Mouse (Mus musculus) retina, postnatal 1 day (tissue): ENCODE measurements around the gene Chst5.
"Not testable (repeated sequence)": the region's sequence is repeated elsewhere in the genome, so short reads cannot be mapped to it uniquely, and the experiment has no call there.

ENCODE experiments used
- DNase-seq: peaks from one replicate; pipeline ENCODE4 v3.0.0-alpha.2; 2012

The Chst5 gene

DNA sequence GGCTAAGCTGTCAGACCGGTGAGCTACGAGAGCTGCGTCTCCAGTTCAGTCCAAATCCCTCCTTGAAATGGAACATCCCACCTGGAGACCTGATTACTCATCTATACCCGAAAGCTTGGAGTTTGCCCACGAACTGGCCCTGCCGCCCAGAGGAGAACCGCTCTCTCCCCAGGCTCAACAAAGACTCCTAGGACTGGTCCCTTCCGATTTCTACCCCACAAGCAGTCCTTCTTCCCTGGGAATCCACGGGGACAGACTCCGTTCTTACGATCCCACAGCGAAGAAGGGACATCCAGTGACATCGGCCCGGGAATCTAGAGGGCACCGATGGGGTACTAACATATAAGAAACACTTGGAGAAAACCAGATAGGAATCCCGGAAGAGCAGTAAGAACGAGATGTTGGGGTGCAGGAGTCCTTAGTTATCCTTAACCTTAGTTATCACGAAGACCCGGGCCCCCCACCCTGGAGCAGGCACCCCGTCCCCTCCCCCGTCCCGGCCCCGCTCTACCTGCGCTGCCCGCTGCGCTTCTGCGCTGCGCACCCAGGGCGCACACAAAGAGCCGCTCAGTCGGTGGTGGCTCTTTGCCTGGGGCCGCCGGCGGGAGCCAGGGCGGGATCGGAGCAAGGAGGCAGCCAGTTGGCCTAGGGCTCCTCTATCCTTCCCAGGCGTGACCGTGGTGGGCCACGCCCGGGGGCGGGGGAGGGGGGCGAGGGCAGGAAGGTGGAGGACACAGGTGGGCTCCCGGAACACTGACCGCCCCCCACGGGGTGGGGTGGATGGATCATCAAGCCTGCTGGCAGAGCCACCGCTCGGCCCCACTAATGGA is at the start of gene Chst5:
TSS of gene Chst5 (minus strand) at position 827 of the 830 bp plus-strand sequence.
- peak; percentile 50 for DNase-seq

DNA sequence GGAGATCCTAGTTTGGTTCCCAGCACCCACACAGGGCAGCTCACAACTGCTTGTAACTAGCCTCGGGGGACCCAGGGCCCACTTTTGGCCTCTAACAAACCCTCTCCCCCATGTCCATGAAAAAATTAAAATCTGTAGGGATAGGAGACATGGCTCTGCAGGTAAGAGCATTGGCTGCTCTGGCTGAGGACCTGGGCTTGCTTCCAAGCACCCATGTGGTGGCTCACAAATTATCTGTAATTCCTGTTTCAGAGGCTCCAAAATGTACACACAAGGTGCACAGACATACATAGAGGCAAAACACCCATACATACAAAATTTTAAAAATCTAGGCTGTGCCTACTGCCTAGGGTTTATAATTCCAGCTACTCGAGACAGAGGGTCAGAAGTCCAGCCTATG is 47.0 kb upstream of the Chst5 start:
- no peak for DNase-seq

DNA sequence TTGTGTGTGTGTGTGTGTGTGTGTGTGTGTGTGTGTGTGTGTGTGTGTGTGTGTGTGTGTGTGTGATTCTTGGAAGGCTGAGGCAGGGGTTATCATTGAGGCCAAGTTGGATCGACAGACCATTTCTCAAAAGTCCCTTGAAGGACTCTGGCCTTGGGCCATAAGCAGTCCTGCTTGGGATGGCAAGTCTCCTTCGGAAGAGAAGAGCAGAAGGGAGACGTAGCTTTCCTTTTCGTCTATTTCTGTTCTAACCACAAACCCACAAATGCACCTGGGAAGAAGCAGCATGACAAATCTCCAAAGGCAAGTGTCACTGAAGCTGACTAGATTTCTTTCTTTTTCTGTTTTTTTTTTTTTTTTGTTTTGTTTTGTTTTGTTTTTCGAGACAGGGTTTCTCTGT is 45.6 kb upstream of the Chst5 start:
- no peak for DNase-seq

DNA sequence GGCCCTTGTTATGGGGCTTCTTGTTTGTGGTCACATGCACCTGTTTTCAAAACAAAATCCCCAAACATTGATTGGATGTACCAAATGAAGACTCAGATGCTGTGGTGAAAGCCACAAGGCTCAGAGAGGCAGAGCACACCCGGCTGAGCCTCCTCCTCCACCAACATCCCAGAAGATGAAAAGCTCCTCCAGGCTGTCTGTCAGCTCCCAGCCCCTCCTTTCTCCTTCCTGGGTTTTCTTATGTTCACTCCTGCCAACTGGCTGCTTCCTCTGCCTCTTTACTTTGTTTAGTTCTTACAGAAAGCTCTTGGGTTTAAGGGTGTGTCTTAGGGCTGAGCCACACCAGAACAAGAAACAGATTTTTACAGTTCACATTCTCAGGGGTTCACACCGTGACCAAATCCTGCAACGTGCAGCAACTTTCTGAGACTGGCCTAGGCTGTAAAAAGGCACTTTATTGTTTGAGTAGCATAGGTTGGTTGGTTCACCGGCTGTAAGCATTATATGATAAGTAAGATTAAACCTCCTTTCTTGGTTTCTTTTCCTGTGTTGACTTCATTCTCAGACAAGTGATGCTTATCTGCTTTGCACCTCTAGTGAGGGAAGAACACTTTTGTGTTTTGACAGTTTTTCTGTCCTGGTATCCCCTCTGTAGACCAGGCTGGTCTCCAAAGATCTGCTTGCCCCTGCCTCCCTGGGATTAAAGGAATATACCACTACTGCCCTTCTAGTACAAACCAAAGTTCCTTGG is 44.8 kb upstream of the Chst5 start:
- DNase-seq = no peak

DNA sequence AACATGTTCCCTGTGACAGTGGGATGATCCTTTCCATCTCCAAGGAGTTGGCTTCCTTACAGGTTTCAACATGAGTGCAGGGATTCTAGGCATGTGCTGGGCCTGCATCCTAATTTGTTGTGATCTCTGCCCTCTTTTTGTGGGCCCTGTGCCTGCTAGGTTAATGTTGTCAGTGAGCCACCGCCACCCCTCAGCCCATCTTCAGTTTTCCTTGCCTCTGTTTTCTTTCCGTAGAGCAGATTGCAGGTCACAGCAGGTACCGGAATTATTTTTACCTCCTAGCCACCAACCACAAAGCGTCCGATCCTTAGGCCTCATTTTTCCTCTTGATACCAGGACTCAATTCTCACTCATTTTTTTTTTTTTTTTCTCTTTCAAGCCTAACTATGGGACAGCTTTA is 41.7 kb upstream of the Chst5 start:
- no peak for DNase-seq

DNA sequence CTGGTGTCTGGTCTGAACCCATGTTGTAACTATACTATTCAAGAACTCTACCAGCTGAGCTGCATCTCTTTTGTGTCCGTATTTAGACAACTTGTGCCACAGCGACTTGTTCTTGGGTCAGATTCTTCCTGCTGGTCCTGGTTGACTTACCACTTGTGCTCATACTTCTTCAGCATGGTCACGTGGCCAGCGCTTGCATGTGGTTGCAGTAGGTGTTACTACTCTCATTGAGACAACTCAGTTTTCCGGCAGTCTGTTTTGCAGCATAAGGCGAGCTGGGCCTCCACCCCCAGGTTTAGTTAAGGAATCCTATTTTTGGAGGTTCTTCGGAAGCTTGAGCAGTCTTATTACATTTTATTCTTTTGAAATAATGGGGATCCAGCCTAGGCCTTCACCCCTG is 41.1 kb upstream of the Chst5 start:
- no peak for DNase-seq

DNA sequence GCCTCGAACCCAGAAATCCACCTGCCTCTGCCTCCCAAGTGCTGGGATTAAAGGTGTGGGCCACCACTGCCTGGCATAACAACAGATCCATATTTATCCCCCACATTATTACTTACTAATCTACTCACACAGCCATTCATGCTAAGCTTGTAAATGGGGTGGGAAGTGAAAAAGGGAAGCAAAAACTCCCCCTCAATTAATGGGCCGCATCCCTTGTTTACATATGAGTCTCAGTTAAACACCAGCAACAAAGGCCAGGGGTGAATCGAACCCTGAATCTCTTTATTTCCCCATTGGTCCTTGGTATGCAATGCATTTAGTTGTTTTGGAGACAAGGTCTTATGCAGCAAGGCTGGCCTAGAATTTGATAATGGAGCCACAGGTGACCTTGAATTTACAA is 40.6 kb upstream of the Chst5 start:
- DNase-seq = no peak

DNA sequence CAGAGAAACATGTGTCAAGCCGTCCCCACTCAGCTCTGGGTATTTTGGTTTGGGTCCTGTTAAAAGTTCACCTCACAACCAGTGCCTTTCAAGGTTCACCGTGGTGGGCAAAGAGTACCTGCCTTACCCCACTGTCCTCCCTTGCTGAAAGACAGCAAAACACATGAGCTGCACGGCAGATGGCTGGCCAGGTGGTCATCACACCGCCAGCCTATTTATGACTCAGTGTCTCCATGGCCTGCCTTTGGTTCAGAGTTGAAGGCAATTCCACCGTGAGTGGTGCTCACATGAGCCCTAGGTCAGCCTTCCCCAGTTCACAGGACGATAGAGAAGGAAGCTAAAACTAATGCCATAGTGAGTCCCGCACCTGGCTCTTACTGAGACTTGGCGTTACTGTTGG is 37.7 kb upstream of the Chst5 start:
- no peak for DNase-seq

DNA sequence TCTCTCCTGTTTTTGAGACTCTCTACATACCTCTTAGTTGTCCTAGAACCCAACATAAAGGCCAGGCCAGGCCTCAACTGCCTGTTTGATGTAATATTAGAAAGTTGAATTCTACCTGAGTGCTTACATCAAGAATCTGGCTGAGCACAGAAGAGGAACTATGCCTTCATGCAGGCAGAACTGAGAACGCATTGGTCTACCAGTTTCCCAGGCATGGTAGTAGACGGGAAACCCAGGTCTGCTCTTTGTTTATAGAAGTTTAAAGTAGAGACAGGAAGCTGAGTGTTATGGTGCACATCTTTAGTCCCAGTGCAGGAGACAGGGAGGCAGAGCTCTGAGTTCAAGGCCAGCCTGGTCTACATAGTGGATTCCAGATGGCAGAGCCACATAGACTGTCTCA is 36.9 kb upstream of the Chst5 start:
- no peak for DNase-seq

DNA sequence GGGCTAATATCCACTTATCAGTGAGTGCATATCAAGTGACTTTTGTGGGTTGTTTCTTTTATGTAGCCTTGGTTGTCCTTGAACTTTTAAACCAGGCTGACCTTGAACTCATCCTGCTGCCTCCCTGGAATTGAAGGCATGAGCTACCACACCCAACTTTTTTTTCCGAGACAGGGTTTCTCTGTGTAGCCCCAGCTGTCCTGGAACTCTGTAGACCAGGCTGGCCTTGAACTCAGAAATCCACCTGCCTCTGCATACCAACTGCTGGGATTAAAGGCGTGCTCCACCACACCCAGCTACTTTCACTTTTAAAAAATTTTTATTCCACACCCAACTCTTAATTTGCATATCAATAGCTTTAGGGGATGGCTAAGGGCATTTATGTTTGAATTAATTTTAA is 33.3 kb upstream of the Chst5 start:
- DNase-seq = no peak

DNA sequence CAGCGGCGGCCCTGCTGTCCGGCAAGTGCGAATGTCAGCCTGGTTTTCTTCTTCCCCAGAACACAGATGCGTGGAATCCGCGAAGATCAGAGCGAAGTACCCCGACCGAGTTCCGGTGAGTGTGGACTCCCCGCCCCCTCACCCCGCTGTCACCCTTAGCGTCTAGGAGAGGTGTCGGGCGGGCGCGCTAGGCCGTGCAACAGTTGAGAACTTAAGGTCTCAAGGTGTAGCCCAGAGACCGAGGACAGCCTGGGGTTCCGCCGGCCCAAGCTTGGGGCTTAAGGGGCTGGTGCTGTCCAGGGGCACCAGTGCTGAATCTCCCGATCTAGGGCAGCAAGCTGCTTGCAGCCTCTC is 30.8 kb upstream of the Chst5 start:
- DNase-seq = peak; percentile 49

DNA sequence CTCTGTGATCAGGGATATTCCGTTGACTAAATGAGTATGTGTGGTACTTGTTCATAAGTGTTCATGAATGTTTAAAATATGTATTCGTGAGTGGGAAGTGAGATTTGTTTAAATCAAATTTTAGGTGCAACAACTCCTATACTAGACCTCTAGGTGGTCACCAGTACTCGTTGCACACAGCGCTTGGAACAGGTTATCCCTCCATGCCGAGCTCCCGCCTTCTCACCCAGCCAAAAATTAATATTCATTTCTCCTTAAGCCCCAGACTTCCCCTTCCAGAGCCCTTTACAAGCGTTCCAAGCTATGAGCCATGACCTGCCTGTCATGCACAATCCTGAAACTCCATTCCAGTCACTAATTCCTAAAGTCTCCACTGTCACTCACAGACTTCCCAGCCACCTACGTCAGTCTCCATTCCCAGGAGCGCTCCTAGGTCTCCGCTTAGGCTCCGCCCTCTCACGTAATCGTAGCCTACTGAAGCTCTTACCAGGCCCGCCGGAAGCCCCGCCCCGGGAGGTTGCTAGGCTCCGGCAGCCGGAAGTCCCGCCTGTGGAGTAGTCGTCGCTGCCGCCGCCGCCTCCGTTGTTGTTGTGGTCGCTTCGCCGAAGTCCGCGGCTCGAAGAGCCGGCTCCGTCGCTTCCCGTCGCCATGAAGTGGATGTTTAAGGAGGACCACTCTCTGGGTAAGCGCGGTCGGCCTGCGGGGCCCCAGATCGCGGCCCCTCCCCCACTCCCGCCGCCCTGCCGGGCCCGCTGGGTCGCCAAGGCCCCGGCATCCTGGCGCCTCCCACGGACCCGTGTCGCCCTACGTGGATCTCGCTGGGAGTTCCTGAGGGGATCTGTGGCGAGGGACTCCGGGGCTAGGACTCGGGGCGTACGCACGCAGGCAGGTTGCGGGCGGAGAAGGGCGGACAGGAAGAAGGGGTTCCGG is 30.2 kb upstream of the Chst5 start, which contains the start of gene Gabarapl2:
TSS of gene Gabarapl2 (plus strand) at position 533 of the 930 bp plus-strand sequence.
- peak; percentile 99 for DNase-seq

DNA sequence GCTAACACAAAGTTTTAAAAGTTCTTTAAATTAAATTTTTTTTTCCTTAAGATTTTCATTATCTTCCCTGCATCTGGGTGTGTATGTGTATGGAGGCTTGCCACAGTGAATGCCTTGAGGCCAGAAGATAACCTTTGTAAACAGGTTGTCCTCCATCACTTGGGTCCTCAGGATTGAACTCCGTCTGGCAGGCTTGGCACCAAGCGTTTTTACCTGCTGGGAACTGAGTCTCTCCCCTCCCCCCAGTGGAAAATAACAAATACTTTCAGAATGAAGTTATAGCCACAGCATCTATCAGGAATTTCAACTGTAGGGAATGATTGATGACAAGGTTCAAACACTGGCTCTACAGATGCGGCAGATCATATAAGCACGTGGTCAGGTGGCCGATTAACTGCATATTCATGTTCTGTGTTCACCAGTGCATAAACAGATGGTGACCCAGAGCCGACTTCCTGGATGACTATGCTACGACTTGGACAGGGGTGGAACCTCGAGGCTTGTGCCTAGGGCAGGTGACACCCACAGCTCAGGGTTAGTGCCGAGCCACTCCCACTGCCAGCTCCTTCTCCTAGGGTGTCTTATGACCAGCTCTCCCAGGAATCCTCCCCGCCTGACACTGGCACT is 29.4 kb upstream of the Chst5 start:
- DNase-seq = peak; percentile 53

DNA sequence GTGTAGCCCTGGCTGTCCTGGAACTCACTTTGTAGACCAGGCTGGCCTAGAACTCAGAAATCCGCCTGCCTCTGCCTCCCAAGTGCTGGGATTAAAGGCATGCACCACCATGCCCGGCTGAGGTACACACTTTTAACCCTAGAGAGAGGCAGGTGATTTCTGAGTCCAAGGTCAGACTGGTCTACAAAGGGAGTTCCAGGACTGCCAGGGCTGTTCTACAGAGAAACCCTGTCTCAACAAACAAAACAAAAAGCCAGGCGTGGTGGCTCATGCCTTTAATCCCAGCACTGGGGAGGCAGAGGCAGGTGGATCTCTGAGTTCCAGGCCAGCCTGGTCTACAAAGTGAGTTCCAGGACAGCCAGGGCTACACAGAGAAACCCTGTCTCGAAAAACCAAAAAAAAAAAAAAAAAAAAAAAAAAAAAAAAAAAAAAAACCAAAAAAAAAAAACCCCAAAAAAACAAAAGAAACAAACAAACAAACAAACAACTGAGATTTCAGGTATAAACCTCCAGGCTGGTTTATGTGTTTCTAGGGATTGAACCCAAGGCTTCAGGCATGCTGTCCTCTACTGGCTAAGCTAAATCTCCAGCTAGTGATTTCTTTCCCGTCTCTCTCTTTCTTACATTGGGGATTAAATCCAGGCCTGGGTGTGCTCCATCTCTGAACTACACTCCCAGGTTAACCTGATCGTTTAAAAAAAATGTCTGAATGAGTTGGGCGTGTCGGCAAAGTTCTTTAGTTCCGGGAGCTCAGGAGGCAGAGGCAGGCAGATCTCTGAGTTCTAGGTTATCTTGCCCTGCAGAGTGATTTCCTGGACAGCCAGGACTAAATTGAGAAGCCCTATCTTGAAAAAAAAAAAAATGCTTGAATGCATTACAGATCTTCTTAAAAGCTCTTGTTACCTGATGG is 28.1 kb upstream of the Chst5 start:
- not testable (repeated sequence) for DNase-seq

DNA sequence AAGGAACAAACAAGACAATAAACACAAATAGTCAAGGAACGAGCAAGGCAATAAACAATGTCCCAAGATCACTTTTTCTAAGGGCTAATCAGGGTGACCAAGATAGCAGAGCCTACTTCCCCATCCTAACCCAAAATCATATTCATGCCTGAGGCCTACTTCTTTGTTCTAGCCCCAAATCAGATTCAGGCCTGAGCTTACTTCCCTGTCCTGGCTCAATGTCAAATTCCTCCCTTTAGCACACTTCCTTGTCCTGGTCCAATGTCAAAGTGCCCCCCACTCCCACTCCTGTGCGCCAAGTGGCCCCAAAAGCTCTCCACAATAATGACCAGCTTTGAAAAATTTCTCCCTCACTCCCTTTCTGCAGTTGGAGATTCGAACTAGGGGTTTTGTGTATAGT is 26.9 kb upstream of the Chst5 start:
- DNase-seq = no peak

DNA sequence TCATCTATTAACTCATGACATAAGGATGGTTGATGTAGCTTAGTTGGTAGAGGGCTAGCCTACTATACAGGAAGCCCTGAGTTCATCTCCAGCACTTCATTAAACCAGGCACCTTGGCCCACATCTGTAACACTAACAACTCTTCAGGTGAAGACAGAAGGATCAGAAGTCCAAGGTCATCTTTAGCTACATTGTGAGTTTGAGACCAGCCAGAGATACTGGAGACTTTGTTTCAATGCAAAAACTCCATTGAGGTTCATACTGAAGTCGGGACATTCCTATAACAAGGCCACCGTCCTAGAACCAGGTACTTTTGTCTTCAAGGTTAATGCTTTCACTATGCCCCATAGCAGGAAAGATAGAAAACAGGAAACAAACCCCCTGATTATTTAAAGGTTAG is 24.0 kb upstream of the Chst5 start:
- no peak for DNase-seq

DNA sequence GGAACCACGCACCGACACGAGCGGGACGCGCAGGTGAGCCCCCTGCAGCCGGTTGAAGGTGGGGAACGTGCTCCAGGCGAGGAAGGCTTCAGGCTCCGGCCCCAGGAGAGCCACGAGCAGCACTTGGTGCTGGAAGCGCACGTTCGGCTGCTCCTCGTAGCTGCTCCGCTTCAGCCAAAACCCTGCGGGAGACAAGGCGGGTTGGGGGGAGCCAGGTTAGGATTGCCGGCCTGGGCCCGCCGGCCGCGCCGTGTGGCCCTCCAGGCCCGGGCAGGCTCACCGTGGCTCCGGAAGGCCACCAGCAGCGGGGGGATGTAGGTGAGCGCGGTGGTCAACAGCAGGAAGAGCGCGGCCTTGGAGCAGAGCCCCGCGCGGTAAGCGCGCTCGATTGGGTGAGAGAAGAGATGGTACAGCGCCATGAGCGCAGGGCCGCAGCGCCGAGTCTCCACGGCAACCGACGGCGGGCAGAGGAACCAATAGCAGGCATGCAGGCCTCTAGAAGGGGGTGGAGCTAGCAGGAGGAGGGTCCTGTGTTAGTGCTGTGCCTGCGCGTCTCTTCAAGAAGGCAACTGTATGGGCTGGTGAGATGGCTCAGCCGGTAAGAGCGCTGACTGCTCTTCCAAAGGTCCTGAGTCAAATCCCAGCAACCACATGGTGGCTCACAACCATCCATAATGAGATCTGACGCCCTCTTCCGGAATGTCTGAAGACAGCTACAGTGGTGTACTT is 23.3 kb upstream of the Chst5 start, which contains the start of gene Tmem231:
TSS of gene Tmem231 (minus strand) at position 534 of the 729 bp plus-strand sequence.
- peak; percentile 96 for DNase-seq

DNA sequence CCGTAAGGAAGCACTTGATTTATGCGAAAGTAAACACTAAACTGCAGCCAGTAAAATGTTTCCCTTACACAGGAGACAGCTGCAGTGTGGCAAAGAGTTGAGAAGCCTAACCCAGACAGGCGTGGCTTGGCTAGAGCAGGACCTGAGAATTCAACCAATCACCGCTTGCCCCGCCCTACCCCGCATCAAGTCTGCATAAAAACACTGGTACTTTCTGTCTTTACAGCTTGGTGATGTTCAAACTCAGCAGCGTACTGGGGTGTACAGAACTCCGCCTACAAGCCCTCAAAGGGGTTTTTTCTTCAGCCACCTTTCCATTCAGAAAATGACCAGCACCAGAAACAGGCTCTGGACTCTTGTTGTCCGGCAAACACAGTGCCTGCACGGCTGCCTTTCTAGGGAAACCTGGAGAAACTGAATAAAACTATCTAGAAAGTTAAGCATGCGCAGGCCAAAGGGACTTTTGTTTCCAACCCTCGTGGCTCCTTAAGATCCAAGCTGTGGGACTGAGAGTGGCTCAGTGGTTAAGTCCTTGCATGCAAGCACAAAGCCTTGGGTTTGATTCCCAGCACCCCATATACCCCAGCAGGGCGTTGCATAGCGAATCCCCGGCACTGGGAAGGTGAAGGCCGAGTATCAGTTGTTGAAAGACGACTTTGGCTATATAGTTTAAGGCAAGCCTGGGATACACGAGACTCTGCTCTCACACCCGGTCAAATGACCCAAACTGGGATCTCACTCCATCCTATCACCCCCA is 22.5 kb upstream of the Chst5 start:
- DNase-seq = peak; percentile 55

DNA sequence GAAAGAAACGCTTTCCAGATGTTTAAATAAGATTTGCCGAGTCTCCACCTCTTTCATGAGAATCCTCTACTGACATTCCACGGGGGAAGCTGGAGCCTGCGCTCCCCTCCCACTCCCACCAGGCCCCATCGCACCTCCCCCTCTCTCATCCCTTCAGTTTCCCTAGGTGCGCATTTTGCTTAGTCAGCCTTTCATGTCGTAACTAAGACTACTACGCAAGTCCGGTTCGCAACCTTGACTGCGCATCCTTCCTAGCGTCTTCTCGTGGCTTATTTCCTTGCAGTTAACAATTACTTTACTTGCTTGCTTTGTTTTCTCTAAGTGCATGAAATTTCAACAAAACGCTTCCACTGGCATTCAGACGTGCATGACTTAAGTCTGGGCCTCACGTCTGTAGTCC is 21.5 kb upstream of the Chst5 start:
- no peak for DNase-seq
